Mouse (Mus musculus) bone marrow, adult 2 months (tissue): ENCODE data around the gene Arhgef3.

ENCODE experiments used
- CTCF ChIP-seq: fragments of 200-500 bp; IDR thresholded peaks from 2 replicates; pipeline ENCODE4 v1.5.1; 2011; ENCODE audit warnings: low read length, control low read depth; ENCODE audit not compliant: control insufficient read depth, insufficient read depth
- POLR2A ChIP-seq: fragments of 200-500 bp; IDR thresholded peaks from 2 replicates; pipeline ENCODE4 v1.6.1; 2011; ENCODE audit warnings: low read depth, mild to moderate bottlenecking, control low read depth, low read length, borderline replicate concordance; ENCODE audit not compliant: control insufficient read depth

- TF ChIP-seq CTCF (no peak), POLR2A (no peak)
Measured at GRCm38 (mm10) chr14:27070128-27070527, 44.6 kb upstream of the Arhgef3 start.
